Mouse (Mus musculus): ENCODE measurements around the gene H2-D1.

DNA sequence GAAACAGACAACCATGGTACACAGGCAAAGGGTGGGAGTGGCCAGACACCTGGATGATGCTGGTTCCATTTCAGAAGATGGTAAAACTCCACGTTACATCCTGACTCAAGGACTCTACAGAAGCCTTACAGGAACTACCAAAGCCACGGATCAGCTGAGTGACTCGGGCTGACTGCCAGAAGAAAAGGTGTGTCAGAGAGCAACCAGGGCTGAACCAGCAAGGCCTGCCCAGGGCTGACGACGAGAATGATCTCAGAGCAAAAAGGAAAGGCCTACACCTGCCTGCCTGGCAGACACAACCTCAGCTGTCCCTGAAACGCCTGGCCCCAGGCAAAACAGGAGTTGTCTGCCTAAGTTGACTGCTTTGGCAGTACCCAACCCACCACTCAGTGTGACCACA lies 41.9 kb downstream of the H2-D1 start:
- TF ChIP-seq ZMIZ1 (IDR thresholded peaks at IDR 0.05; ENCODE audit: low read depth, low read length) (no peak), MAX (IDR thresholded peaks at IDR 0.05; ENCODE audit: low read length) (no peak), TBP (conservative IDR thresholded peaks at IDR 0.05; ENCODE audit: low read depth, low read length) (no peak), POLR2AphosphoS2 (IDR thresholded peaks at IDR 0.05; ENCODE audit: low read depth, low read length) (no peak)

Measured in CH12.LX (cell line).